Mouse (Mus musculus): Measurements from ENCODE around the gene Pcdh7.
"Not testable (repeated sequence)": the region's sequence is repeated elsewhere in the genome, so short reads cannot be mapped to it uniquely, and the experiment has no call there.

Pcdh7 gene

DNA sequence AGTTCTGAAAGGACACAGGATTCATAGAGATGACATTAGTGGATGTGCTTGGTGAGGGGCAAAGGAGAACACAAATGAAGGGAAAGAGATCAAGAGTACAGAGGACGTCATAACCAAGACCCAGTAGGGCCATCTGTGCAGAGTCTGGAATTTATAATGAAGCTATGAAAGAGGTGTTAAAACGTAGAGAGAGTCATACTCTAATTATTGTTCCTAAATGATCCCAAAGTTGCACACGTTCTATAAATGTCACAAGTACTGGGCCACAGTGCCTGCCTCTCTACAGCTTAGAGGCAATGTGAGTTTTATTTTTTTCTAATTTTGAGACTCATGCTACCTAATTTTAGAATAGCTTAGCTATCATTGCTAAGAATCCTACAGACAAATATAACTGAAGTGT, 400.1 kb downstream of the Pcdh7 start:
- DNase-seq (ENCODE audit: extremely low spot score, low spot score) = no peak

DNA sequence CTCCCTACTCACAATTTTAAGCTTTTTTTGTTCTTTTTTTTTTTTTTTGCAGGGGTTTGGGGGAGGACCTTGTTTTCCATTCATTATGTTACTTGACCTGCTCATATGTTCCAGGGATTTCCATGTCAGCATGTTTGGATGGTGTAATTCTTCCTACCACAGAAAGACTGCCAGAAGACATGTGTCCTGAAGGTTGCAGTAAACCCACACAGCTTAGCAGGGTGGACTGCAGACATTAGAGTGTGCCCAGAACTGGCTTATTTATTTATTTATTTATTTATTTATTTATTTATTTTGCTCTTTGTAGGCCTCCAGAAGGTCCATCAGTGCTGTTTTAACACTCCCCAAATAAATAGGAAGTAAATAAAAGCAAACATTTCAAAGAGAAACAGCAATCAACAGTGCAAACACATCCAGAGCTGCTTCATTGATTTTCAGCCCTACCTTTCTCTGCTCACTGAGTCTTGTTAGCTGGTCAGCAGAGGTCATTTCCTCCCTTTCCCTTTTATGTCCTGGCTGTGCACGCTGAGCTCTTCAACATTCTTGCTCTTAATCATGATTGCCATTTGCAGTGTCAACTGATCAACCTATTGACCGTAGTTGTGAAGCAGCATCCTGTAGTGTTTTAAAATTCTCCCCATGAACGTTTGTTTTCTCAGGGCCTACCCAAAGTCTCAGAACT, 401.3 kb downstream of the Pcdh7 start:
- no peak for DNase-seq (ENCODE audit: extremely low spot score, low spot score)

DNA sequence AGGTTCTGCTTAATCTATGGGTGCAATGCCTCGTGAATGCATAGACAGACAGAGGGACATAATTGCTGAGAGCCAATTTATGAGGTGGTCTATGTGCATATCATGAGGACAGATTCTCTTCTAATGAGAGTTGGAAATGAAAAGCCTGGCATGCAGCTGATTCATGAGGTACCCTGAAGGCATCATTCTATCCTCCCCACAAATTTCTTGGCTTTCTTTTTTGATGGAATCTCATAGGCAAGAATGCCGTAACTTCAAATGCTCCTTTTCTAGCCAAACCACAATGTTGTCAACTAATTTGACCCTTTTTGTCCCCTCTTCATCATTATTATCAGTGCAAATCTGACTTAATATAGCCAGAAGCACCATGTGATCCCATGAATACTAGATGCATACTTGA, 426.1 kb downstream of the Pcdh7 start:
- DNase-seq (ENCODE audit: extremely low spot score, low spot score) = no peak

- no peak for DNase-seq (ENCODE audit: extremely low spot score, low spot score)
Measured at GRCm38 (mm10) chr5:58153966-58154365, 436.2 kb downstream of the Pcdh7 start.

DNA sequence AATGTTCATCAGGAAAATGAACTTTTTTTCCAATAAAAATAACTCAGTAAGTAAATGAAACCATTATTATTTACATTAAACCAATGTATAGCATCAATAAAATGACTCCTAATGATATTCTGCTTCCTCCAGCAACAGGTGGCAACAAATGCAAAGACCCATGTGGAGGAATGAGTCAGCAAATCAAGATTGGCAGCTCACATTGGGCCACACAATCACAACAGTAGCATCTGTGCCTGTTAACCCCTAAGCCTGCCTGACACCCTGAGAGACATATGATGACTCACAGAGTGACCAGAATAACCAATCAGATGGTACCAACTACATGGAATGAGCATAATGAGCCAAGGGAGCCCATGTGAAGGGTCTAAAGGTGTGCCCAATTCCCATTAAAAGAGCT, 454.5 kb downstream of the Pcdh7 start:
- no peak for DNase-seq (ENCODE audit: extremely low spot score, low spot score)

- DNase-seq (ENCODE audit: extremely low spot score, low spot score) = not testable (repeated sequence)
Measured at GRCm38 (mm10) chr5:58174335-58174734, 456.6 kb downstream of the Pcdh7 start.

- DNase-seq (ENCODE audit: extremely low spot score, low spot score) = no peak
Measured at GRCm38 (mm10) chr5:58175532-58175931, 457.8 kb downstream of the Pcdh7 start.

Data from neural tube, embryonic 10.5 days (tissue).